Mouse (Mus musculus) cortical plate, adult 2 months (tissue): ENCODE data around the gene Colgalt1.
A peak's percentile ranks its signal among the peaks of the same experiment; 100 is the strongest.

ENCODE experiments used
- CTCF ChIP-seq: fragments of 200-500 bp; IDR thresholded peaks from 2 replicates; pipeline ENCODE4 v1.5.1; 2011; ENCODE audit warnings: mild to moderate bottlenecking, control low read depth, low read length; ENCODE audit not compliant: insufficient read depth; ENCODE audit errors: extremely low read depth
- POLR2A ChIP-seq: fragments of 200-500 bp; IDR thresholded peaks from 2 replicates; pipeline ENCODE4 v1.6.1; 2011; ENCODE audit warnings: mild to moderate bottlenecking, low read length, control low read depth; ENCODE audit not compliant: insufficient read depth; ENCODE audit errors: extremely low read depth

GRCm38 (mm10) chr8:71660325-71661120 lies 49.7 kb downstream of the Colgalt1 start:
- TF ChIP-seq CTCF (peak; percentile 88), POLR2A (no peak)
